Mouse (Mus musculus) neutrophil, adult 5-6 weeks (primary cell): Measurements from ENCODE around the gene Apbb2. TPM values are rescaled to one million over a fixed set of nuclear protein-coding genes. Genes with fewer than 3 reads are reported as not detected.

Source experiments
- ATAC-seq: fragments of 151-379, 151-347 bp; 2 replicates; pipeline ENCODE4 v1.8.0; 2017; ENCODE audit warnings: mild to moderate bottlenecking, moderate TSS enrichment; ENCODE audit not compliant: insufficient number of reproducible peaks, poor library complexity, low FRiP score, severe bottlenecking; ENCODE audit errors: extremely low read depth
- total RNA-seq: library from RNA; stranded (forward); fragments of 200-1000 nt; gene quantifications from 2 replicates; pipeline ENCODE4 v1.2.3, GENCODE M21; 2017

Apbb2 gene
- total RNA-seq, 1 experiment from 2014 or later = 0.35 TPM

DNA sequence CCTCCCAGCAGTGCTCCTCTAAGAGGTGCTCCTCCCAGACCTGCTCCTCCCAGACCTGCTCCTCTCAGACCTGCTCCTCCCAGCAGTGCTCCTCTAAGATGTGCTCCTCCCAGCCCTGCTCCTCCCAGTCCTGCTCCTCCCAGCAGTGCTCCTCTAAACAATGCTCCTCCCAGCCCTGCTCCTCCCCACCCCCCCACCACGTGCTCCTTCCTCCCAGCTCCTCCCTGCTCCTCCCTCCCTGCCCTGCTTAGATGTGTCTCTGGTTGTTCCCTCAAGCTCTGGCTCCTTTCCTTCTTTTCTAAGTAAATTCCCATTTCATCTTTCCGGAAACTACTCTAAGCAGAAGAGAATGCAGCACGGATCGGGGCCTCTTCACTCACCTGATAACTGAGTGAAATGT, 14.2 kb downstream of the Apbb2 start:
- ATAC-seq = no peak

DNA sequence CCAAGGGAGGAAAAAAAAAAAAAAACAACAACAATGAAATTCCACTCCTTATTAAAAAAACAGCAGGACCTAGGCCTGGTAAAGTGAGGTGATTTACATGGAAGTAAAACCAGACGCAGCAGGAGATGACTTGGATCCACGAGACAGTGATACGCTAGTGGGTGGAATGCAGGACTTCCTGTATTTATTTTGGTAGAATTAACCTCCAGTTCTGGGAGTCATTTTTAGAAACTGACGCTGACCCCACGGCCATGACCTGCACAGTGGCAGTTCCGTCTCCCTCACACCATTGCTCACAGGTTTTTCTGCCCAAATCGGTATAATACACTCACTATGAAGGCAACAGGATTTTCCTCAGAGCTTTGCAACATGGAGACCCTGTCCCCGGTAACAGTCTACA, 14.8 kb downstream of the Apbb2 start:
- no peak for ATAC-seq

DNA sequence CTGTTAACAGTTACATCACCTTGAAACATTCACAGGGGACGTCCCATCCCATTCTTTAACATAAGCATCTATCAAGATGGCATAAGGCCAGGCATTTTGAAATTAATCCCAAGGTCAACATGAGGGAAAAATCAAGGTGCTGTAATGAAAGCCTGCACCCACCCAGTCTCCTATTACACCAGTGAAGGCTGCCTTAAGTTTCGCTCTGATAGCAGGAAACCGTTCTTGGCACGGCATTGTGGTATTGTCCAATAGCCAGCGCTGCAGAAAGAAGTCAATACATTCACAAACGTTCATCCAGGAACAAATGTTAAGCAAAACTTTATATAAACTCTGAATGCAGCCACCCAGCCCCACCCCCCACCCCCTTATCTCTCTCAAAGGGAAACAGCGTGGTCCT, 15.4 kb downstream of the Apbb2 start:
- no peak for ATAC-seq

DNA sequence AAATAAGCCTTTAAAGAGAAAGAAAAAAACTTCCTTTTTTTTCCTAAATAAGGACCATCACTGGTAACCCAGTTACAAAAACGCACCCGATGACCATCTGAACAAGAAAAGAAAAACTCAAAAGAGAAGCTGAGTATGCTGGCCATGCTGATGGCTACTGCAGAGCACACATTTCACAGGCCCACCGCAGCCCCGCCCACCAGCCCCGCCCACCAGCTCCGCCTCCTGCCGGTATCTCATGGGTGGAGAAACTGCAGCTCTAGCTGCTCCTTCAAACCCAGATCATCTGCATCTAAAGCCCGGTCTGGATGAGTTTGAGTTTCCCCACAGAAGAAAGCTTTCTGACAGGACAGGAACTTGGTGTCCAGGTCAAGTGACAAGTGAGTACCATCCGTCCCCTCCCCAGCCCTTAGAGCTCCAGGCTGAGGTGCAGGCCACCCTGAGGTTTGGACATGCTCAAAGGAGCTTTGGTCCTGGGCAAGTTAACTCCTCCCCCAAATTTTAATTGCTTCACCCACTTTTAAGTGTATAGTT, 16.2 kb downstream of the Apbb2 start:
- ATAC-seq = no peak

DNA sequence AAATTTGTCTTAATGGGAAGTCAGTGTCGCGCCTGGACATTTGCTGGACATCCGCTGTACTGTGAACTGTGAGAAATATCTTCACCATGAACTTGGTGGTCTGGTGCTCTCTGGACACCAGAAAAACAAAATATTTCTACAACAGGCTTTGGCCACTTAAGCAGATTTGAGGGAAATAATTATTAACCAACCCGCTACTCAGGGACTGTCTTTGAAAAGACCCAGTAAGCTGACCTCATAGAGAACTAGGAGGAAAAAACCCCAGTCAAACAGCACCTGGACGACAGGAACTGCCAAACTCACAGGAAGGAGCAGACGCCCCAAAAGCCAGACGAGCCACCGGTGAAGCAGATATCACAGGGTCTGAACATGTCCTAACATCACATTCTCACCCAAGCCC, 18.2 kb downstream of the Apbb2 start:
- ATAC-seq = no peak

DNA sequence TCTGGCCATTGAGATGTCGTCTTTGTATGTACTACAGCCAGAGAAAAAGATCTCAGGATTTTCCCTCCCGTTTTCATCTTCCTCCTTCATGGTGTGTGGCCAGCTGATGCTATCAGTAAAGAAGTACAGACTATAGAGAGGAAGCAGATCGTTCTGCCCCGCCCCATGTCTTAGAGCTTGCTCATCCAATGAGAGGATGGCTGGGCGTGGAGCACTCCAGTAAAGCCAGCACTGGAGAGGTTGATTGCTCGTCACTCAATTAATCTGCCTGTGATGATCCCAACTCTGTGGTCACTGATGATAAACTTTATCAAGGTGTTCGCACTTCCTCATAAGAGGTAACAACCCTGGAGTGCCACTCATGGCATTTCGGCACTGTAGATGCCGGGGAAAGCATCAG, 18.7 kb downstream of the Apbb2 start:
- no peak for ATAC-seq

DNA sequence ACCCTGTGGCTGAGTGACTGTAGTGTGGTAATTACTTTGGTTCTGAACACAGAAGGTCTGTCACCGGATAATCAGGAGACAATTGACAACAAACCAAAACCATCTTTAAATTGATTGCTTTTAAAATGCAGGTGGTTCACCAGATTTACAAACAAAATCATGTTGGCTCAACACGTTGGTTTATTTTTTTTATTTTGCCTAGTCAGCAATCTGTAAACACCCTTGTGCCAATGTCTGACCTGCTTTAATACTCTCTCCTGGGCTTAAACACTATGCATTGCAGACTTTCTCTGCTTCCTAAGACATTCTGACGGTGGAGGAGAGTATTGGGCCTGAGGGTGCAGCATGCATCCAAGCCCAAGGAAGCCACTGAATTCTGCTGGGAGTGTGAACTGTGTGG, 22.3 kb downstream of the Apbb2 start:
- no peak for ATAC-seq

DNA sequence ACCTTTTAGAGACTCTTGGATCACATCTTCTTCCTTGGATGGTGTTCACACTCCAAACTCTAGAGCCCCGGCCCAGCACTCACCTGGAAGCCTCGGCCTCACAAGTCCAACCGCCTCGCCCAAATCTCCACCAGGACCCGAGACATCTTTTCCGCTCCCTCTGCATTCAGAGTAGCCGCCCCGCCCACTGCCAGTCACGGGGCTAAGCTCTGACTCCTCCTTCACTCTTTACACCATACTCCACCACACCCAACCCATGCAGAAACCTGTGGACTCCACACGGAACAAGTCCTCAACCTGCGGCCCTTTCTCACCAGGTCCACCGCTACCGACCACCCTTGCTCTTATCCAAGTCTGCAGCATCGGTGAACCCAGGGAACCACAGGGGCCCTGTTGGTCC, 23.7 kb downstream of the Apbb2 start:
- ATAC-seq = no peak

DNA sequence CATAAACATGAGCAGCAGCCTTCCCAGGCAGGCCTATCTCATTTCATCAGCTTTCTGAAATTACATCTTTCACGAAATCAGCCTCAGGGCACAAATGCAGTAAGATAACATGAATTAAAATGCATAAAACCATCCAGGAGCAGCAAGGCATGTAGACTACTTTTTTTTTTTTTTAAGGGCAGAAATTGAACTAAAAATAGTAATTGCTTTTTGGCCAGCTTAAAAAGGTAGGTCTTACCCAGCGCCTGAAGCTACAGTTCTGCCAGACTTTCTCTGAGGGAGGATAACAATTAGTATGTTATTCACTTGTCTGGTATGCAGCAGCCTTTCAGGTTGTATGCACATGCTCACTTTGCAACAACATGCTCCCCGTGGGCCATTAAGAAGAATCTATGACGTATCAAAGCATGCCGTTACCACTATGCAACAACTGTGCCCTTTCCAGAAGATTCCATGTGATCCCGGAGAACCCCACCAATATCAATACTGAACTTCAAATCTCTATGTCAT, 32.3 kb downstream of the Apbb2 start:
- ATAC-seq = no peak

DNA sequence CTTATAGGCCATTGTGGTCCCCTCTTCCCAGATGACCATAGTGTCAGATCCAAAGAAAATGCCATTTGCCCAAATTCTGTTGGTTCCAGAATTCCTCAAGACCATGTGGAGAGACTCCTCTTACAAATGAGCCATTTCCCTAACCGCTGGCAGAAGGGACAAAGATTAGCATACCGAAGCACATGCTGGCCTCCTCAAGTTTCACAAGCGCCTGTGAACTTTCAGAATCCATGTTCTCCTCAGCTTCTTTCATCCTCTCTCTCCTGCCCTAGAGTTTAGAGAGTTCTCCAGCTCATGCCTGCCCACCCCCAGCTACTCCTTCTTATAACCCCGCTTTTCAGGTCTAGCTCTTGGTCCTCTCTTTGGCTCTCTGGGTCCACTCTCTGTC, 35.6 kb downstream of the Apbb2 start:
- ATAC-seq = no peak

DNA sequence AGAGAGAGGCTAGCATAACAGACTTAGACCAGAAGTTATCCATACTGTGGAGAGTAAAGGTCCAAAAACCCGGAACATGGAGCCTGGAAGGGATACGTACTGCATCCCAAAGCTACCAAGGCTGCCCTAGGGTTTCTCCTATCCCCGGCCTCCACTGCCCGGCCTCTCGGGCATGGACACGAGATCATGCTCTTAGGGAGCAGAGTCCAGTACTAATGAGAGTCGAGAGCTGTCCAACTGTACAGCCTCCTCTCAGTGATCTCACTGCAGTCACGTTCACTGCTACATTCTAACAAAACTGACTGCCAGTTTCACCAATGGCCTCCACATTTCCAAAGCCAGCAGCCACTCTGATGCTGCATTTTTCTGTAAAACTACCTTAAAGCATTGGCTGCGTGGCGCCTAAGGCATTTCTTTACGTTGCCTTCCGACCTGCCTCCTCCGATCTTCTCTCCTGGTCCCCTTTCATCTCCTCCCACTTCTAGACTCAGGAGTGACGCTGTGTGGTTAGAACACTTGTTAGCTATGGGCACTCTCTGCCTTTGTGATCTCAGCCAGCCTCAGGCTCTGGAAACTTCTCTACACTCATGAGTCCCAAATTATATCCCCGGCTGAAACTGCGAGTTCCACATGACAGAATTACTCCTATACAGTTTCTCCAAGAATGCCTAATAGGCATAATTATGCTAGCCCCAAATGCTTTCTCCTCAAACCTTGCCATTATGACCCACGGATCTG, 36.1 kb downstream of the Apbb2 start:
- ATAC-seq = no peak

DNA sequence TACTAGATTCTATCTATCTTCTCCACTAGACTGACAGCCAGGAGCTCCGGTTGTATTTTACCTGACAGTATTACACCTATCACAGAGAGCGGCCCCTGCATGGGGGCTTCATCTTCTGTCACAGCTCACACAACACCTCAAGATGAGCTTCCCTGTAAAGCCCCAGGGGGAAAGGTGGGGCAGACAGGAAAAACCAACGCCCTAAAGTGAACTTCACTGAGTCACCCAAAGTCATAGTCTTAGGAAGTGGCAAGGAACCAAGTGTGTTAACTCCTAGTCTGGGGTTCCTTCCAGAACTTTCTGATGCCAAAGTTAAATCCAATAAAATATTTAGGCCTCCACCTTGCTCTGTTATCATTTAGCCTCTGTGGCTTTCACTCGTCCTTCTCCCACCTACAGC, 39.5 kb downstream of the Apbb2 start:
- ATAC-seq = no peak

DNA sequence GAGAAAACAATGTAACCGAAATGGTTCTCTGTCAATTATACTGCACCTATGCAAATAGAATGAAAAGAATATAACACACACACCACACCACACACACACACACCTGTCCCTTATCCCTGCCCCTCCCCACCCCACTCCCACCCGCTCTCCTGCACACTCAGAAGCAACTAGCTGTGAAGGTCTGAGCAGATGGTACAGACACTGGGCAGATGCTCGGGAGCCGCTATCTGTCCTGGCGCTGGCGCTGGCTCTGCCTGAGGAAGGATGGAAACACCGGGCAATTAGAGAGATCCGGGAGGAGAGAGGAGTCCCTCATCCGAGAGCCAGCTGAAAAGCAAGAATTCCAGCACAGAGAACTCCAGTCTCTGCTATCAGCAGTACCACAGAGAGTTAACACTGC, 42.3 kb downstream of the Apbb2 start:
- ATAC-seq = no peak

DNA sequence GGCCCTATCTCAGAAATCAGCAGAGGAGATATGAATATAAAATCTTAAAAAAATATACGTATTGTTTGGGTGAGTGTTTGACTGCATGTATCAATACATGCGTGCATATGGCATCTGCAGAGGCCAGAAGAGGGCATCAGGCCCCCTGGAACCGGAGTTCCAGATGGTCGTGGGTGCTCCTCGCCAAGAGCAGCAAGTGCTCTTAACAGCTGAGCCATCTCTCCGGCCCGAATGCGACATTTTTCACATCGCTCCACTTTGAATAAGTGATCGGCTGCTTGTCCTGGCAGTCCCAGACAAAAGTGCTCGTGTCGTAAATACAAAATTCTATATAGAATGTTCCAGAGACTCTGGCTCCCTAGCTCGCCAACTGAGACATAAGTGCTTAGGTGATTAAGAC, 43.4 kb downstream of the Apbb2 start:
- no peak for ATAC-seq

DNA sequence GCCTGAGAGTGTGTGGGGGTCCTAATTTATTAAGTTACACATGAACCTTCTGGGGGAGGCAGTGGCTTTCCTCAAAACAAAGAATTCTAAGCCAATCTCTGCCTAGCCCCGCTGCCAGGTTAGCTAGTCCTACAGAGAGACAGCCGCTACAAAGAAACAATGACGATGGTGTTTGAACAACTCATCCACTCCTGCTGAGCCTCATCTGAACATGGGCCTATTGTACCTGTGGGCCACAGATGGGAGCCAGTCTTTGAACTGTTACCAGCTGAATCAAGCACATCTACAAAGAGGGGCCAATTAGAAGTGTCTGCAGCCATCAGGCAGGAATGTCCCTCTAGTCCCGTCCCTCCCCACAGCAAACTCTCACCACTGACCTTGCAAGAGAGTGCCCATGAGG, 45.3 kb downstream of the Apbb2 start:
- no peak for ATAC-seq

DNA sequence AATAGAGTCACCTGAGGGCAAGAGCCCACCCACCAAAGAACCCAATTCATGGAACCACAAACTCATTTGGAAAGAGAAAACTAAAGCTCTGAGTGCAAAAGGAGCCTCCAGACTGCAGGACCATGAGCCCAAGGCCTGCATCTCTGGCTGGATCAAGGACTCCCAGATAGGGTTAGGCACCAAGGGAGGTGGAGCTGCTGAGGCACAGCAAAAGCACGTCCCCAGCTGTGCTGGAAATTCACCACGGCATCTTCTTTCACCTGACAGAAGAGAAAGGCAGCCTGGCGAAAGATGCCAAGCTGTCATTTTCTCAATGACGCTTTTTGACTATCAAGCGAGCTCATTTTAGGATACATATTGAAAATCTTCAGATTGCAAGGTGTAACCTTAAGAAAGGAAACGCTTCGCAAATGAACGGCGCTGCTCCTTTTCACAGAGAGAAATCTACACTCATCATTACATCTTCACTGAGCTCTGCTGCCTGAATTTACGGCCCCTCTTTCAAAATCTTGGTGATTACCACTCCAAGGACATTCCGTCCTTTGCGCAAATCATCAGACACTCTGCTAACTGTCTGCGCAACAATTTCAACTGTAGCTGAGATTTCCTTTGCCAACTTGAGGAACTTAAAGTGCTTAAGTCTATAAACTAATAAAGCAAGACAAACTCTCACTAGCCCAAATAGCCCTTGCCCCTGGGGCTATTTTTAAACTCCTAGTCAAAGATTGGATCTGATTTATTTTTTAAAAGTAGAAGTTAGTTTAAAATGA, 46.3 kb downstream of the Apbb2 start:
- ATAC-seq = no peak

DNA sequence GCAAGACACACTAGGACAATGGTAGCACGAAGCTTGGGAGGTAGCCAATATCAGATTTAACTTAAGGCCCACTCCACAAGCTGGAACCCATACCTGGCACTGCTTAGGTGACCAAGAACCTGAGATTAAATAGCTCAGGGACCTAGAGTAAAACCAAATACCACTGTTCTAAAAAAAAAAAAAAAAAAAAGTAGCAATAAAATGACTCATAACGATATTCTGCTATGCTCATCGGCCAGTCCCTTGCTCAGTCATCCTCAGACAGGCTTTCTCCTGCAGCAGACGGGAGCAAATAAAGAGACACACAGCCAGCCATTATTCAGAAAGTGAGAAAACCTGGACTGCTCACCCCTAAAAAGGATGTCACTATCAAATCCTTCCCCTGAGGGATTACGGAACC, 47.9 kb downstream of the Apbb2 start:
- no peak for ATAC-seq

DNA sequence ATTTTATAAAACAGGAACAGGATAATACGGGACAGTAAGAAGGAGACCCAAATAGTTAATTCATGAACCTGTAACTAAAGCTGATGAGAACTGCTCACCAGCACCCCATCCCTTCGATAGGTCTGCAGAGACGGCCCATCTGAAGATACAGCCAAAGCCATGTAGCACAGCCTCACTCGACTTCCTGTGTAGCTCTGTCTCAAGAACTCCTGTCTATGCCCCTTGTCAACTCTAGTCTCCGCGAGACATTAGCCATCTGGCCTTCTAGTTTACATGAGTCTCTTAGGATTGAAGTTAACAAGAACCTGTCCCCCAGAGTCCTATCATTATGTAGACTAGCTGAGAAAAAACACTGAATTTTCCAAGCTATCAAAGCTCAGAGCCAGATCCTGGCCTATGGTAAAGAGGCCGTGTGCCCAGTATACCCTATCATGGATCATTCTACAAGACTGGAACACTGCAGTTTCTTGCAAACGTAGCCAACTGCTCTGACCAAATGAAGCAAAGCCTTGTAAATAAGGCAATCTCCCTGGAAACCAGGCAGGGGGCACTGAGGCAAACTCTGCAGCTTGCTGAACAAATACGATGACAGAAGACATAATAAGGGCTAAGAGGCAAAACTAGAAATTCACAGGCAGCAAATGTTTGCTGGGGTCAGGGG, 49.3 kb downstream of the Apbb2 start:
- ATAC-seq = no peak

DNA sequence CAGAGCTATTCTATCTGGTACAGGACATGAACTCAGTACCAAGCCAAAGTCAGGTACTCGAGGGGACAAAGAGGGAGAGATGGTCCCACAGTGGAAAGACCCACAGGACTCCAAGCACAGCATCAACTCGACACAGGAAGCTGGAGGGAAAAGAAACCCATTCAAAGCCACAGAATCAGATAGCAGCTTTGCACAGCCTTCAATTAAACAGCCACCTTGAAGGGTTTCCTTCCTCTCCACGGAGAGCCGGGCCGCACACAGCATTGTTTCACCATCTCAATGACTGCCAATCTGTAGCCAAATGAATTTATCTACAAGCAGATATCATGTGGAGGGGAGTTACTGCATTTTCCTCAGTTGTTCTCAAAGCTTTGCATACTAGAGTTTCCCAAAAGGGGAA, 50.6 kb downstream of the Apbb2 start:
- ATAC-seq = no peak

DNA sequence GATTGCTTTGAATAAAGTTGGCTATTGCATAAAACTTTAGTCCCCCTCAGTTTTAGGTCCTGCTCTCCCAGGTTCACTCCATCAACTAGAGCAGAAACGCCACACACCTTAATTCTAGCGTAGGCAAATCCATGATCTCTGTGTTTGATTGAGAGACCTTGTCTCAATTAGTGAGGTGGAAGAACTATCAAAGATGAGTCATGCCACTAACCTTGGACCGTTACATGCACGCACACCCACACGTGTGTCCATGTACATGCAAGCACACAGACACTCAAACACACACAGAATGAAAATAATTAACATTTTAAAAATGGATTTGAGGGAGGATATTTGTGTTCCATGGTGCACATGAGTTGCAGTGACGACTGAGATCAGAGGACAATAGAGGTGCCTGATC, 51.2 kb downstream of the Apbb2 start:
- no peak for ATAC-seq
